Mouse (Mus musculus) midbrain, embryonic 11.5 days (tissue): ENCODE measurements around the gene Usp54. TPM values are rescaled to one million over a fixed set of nuclear protein-coding genes. Genes with fewer than 3 reads are reported as not detected.

Experiments used
- ATAC-seq: fragments of 200-750 bp; cut with Nextera tagmentation; 2 replicates; pipeline ENCODE4 v1.8.0; 2017; ENCODE audit warnings: moderate TSS enrichment, moderate library complexity; ENCODE audit not compliant: low FRiP score
- DNase-seq: peaks from one replicate; pipeline ENCODE4 v3.0.0; 2015; ENCODE audit warnings: low spot score; ENCODE audit errors: missing footprints
- H3K27ac ChIP-seq: fragments of 300-500 bp; sonication (generic); 2 replicates; pipeline ENCODE4 v1.5.1; 2014; ENCODE audit warnings: low read depth, low read length
- H3K27me3 ChIP-seq: fragments of 300-500 bp; sonication (generic); 2 replicates; pipeline ENCODE4 v1.6.1; 2014; ENCODE audit warnings: mild to moderate bottlenecking, low read length, moderate library complexity, mixed read lengths; ENCODE audit not compliant: control insufficient read depth, insufficient read depth
- H3K36me3 ChIP-seq: fragments of 300-500 bp; sonication (generic); 2 replicates; pipeline ENCODE4 v1.6.1; 2014; ENCODE audit warnings: mild to moderate bottlenecking, low read length, moderate library complexity, mixed read lengths; ENCODE audit not compliant: control insufficient read depth, insufficient read depth
- H3K4me1 ChIP-seq: fragments of 300-500 bp; sonication (generic); 2 replicates; pipeline ENCODE4 v1.6.1; 2014; ENCODE audit warnings: low read length; ENCODE audit not compliant: control insufficient read depth, insufficient read depth
- H3K4me2 ChIP-seq: fragments of 300-500 bp; sonication (generic); 2 replicates; pipeline ENCODE4 v1.6.1; 2014; ENCODE audit warnings: mild to moderate bottlenecking, moderate library complexity
- H3K4me3 ChIP-seq: fragments of 300-500 bp; sonication (generic); 2 replicates; pipeline ENCODE4 v1.5.1; 2014; ENCODE audit warnings: low read depth, low read length
- H3K9ac ChIP-seq: fragments of 300-500 bp; sonication (generic); 2 replicates; pipeline ENCODE4 v1.6.1; 2014; ENCODE audit warnings: low read length
- H3K9me3 ChIP-seq: fragments of 300-500 bp; sonication (generic); 2 replicates; pipeline ENCODE4 v1.6.1; 2016; ENCODE audit warnings: low read length; ENCODE audit not compliant: control insufficient read depth
- WGBS: fragments of 180-500 bp; shearing (Covaris S2); extraction: QIAGEN DNeasy Blood & Tissue Kit; methylation state at CpG from one replicate; pipeline ENCODE4 v1.1.7; 2014; 5-methylcytosine and 5-hydroxymethylcytosine counted together
- polyA plus RNA-seq: library from polyadenylated mRNA; unstranded; fragments of >200 nt; fragmentation: Nextera tagmentation; extraction: Ambion mirVana; gene quantifications from 2 replicates; pipeline ENCODE4 v1.2.1, GENCODE M21; 2014

Usp54 gene
- polyA plus RNA-seq, 1 experiment from 2014 or later = 14.3 TPM

GRCm38 (mm10) chr14:20658902-20659301 is 18.0 kb upstream of the Usp54 start:
- no peaks in the 10 kb centered on the region for H3K36me3 ChIP-seq
- H3K27me3 ChIP-seq = peaks cover 6% of the 10 kb centered on the region; the same call in 1 of the 2 replicates
- H3K4me3 ChIP-seq = no peak overlapping the region
- no peaks in the 10 kb centered on the region for H3K9me3 ChIP-seq
- WGBS = 82% methylated on average over 6 of the region's 6 CpGs
- no peak overlapping the region for H3K27ac ChIP-seq
- H3K4me1 ChIP-seq = peaks cover 9% of the 10 kb centered on the region; the same call in 1 of the 2 replicates
- ATAC-seq (no peak), DNase-seq (no peak)
- H3K4me2 ChIP-seq = no peak overlapping the region
- H3K9ac ChIP-seq = no peak overlapping the region

- no peak overlapping the region for H3K9ac ChIP-seq
- H3K4me3 ChIP-seq = no peak overlapping the region
- DNase-seq = peak; percentile 89
- no peak overlapping the region for H3K27ac ChIP-seq
- no peak overlapping the region for H3K4me2 ChIP-seq
- no peaks in the 10 kb centered on the region for H3K9me3 ChIP-seq
- H3K4me1 ChIP-seq = peaks cover 9% of the 10 kb centered on the region; the same call in 1 of the 2 replicates
- H3K36me3 ChIP-seq = no peaks in the 10 kb centered on the region
- peaks cover 6% of the 10 kb centered on the region; the same call in 1 of the 2 replicates for H3K27me3 ChIP-seq
- no peak for ATAC-seq
Measured at GRCm38 (mm10) chr14:20658326-20658725, 17.5 kb upstream of the Usp54 start.

GRCm38 (mm10) chr14:20656361-20656760 is 15.5 kb upstream of the Usp54 start, which contains the start of gene Myoz1:
Myoz1 (minus strand) TSS chr14:20656540.
- WGBS = 40% methylated on average over 11 of the region's 11 CpGs
- H3K27me3 ChIP-seq = no peaks in the 10 kb centered on the region
- no peaks in the 10 kb centered on the region for H3K9me3 ChIP-seq
- no peak for DNase-seq
- no peak within 1 kb of the TSS for H3K27ac ChIP-seq
- H3K36me3 ChIP-seq = no peaks in the 10 kb centered on the region
- H3K4me3 ChIP-seq = no peak within 1 kb of the TSS
- no peak within 1 kb of the TSS for H3K4me2 ChIP-seq
- no peaks in the 10 kb centered on the region for H3K4me1 ChIP-seq
- ATAC-seq = no peak
- no peak within 1 kb of the TSS for H3K9ac ChIP-seq

- Histone ChIP-seq H3K4me3 (no peak overlapping the region), H3K4me2 (no peak overlapping the region), H3K4me1 (no peaks in the 10 kb centered on the region), H3K27ac (no peak overlapping the region), H3K9me3 (no peaks in the 10 kb centered on the region), H3K9ac (no peak overlapping the region), H3K27me3 (no peaks in the 10 kb centered on the region), H3K36me3 (no peaks in the 10 kb centered on the region)
- ATAC-seq (no peak), DNase-seq (no peak)
- 81% methylated on average over 9 of the region's 9 CpGs for WGBS
Measured at GRCm38 (mm10) chr14:20655731-20656130, 14.9 kb upstream of the Usp54 start.

- 80% methylated on average over 9 of the region's 9 CpGs for WGBS
- Histone ChIP-seq H3K4me2 (no peak overlapping the region), H3K27me3 (no peaks in the 10 kb centered on the region), H3K4me1 (no peaks in the 10 kb centered on the region), H3K36me3 (no peaks in the 10 kb centered on the region), H3K4me3 (no peak overlapping the region), H3K27ac (no peak overlapping the region), H3K9ac (no peak overlapping the region), H3K9me3 (no peaks in the 10 kb centered on the region)
- DNase-seq (no peak), ATAC-seq (no peak)
Measured at GRCm38 (mm10) chr14:20654690-20655421, 14.0 kb upstream of the Usp54 start.

GRCm38 (mm10) chr14:20651722-20652256 is 10.9 kb upstream of the Usp54 start:
- Histone ChIP-seq H3K36me3 (no peaks in the 10 kb centered on the region), H3K4me1 (no peaks in the 10 kb centered on the region), H3K4me2 (no peak overlapping the region), H3K4me3 (no peak overlapping the region), H3K27me3 (no peaks in the 10 kb centered on the region), H3K9me3 (no peaks in the 10 kb centered on the region), H3K27ac (no peak overlapping the region), H3K9ac (no peak overlapping the region)
- no peak for ATAC-seq
- 72% methylated on average over 4 of the region's 4 CpGs for WGBS
- DNase-seq = no peak

- 92% methylated on average over 2 of the region's 2 CpGs for WGBS
Measured at GRCm38 (mm10) chr14:20651000-20651399, 10.1 kb upstream of the Usp54 start.

GRCm38 (mm10) chr14:20646381-20646780 is 5.5 kb upstream of the Usp54 start:
- DNase-seq = no peak
- H3K27ac ChIP-seq = no peak overlapping the region
- H3K9ac ChIP-seq = no peak overlapping the region
- ATAC-seq = no peak
- no peak overlapping the region for H3K4me3 ChIP-seq
- H3K4me1 ChIP-seq = no peaks in the 10 kb centered on the region
- no peaks in the 10 kb centered on the region for H3K9me3 ChIP-seq
- no peaks in the 10 kb centered on the region for H3K27me3 ChIP-seq
- no peaks in the 10 kb centered on the region for H3K36me3 ChIP-seq
- H3K4me2 ChIP-seq = no peak overlapping the region

More at GRCm38 (mm10) chr14:20651000-20651399, 10.1 kb upstream of the Usp54 start:
- ATAC-seq (no peak), DNase-seq (no peak)
- Histone ChIP-seq H3K4me3 (no peak overlapping the region), H3K4me2 (no peak overlapping the region), H3K27ac (no peak overlapping the region), H3K36me3 (no peaks in the 10 kb centered on the region), H3K9me3 (no peaks in the 10 kb centered on the region), H3K27me3 (no peaks in the 10 kb centered on the region), H3K9ac (no peak overlapping the region), H3K4me1 (no peaks in the 10 kb centered on the region)

- Histone ChIP-seq H3K27ac (no peak overlapping the region), H3K4me1 (no peaks in the 10 kb centered on the region), H3K4me3 (no peak overlapping the region), H3K4me2 (no peak overlapping the region), H3K9ac (no peak overlapping the region), H3K36me3 (no peaks in the 10 kb centered on the region), H3K27me3 (no peaks in the 10 kb centered on the region), H3K9me3 (no peaks in the 10 kb centered on the region)
- DNase-seq (no peak), ATAC-seq (no peak)
- WGBS = 32% methylated on average over 3 of the region's 3 CpGs
Measured at GRCm38 (mm10) chr14:20645547-20645946, 4.7 kb upstream of the Usp54 start.
